Mouse (Mus musculus) urinary bladder, adult 2 months (tissue): ENCODE measurements around the gene Akt1. TPM values are rescaled to one million over a fixed set of nuclear protein-coding genes. Genes with fewer than 3 reads are reported as not detected.

Experiments
- DNase-seq: peaks from one replicate; pipeline ENCODE4 v3.0.0; 2022; ENCODE audit warnings: low spot score
- polyA plus RNA-seq: library from polyadenylated mRNA; depleted of rRNA; stranded (reverse); fragments of >200 nt; gene quantifications from 2 replicates; pipeline ENCODE4 v1.2.3, GENCODE M21; 2012

Akt1 gene
- polyA plus RNA-seq, 1 experiment: 149 TPM

DNA sequence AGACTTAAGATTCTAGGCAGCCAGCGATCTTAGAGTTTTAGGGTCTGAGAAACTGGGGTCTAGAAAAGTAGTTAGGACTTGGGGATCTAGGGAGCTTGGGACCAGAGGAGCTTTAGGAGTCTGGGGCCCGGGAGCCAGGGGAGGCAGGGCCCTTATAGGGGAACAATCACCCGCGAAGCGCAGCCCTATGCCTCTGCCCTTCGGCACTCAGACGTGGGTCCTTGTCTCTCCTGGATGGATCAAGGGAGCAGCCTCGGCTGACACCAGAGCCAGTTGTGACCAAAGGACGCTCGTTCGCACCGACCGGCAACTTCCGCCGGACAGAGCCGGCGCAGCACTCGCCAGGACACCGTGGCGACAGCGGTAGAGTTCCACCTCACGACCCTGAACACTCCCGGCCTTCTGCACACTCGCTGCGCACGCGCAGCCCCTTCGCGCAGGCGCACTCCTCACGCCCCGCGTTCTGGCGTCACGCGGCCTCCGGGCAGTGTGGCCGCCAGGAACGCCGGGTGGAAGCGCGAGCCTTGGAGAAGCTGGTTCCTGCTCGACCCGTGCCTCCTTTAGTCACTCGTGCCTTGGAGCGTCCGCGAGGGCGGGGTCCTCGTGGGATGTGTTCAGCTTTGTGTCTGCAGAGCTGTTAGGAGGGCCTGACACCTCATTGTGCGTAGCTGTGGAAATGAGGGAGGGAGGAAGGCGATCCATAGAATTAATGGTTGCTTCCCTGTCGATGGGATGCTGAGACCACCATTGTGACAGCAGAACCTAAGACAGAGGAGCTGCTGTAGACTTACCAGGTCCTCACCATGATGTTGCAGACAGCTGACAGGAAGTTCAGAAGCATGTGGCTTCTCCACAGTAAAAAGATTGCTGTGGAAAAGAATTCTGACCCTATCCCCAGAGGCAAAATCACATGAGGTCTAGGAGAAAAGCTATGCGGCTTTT is 18.8 kb upstream of the Akt1 start:
- peak; percentile 94 for DNase-seq

DNA sequence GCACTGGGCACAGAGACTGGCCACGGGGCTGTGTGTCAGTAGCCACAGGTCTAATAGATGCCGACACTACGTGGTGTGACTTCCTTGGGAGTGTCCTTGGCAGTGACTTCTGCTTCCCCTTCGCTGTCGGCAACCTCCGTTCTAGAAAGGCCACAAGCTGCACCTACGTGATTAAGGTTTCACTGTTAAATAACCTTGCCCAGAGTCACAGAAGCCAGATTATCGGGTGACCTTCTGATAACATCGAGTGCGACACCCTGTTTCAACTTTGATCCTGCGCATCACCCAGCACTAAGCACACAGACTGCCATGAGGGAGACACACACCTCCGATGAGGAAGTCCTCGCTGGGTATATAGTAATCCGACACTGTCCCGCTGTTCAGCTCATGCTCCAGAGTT is 13.8 kb upstream of the Akt1 start:
- no peak for DNase-seq

DNA sequence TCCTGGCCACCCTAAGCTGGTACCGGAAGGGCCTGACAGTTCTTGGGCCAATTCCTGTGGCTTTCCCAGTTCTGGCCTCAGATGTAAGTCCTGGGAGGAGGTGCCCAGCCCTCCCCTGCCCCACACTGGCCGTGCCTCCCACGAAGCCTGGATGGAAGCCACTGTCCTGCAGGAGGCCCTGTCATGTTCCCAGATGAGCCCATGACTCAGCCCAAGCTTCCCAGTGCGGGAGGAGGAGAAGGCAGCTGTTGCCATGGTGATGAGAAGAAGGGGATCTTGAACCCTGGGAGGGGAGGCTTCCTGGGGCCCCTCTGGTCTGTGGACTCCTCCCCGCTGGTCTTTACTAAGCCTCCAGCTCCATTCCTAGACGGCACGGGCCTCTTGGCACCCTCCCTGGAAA is 8.7 kb upstream of the Akt1 start:
- DNase-seq: no peak

DNA sequence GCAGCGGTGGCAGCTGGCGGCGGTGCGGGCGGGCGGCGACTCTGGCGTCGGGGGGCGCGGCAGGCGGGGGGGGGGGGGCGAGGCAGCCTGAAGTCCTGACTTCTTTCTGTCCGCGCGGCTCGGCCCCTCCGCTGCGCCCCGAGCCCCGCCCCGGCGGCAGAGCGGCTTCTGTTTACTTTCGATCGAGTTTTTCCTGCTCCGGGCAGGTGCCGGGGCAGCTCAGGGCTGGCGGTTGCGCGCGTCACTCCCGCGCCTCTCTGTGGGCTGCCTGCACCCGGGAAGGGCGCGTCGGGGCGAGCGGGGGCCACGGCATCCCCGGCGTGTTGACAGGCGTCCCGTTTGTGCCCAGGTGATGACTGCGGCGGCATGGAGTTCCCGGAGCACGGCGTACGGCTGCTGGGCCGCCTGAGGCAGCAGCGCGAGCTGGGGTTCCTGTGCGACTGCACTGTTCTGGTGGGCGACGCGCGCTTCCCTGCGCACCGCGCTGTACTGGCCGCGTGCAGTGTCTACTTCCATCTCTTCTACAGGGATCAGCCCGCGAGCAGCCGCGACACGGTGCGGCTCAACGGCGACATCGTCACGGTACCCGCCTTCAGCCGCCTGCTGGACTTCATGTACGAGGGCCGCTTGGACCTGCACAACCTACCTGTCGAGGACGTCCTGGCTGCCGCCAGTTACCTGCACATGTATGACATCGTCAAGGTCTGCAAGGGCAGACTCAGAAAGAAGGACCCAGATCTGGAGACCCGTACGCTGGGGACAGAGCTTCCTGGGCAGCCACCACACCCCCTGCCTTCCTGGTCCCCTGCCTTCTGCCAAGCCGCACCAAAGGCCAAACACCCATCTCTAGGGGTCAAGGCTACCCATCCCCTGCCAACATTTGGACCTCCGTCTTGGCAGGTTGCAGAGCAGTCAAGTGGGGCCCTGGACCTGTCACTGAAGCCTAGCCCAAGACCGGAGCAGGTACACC is 4.6 kb upstream of the Akt1 start:
- peak; percentile 65 for DNase-seq

DNA sequence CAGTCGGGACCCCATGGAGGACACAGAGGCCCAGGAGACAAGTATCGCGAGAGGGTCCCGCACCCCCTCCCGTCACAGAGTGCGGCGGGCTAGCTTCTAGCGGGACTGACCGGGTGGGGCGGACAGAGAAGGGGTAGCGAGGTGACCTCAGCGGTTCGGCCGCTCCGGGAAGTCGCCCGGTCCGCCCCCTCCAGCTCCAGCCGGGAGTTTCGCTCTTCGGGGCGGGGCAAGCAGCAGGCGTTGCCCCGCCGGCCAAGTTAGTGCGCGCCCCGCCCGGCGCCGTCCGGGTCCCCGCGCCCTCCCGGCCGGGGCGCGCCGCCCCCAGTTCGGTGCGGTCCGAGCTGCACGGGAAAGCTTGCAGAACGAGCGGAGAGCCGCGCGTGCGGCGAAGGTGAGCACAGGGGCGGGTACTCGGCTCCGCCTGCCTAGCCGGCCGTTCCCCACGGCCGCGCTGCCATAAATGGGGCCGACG is 3.9 kb upstream of the Akt1 start, which contains the start of gene Zbtb42:
Zbtb42 (plus strand) TSS at position 274 of the 472 bp plus-strand sequence.
- peak; percentile 70 for DNase-seq

DNA sequence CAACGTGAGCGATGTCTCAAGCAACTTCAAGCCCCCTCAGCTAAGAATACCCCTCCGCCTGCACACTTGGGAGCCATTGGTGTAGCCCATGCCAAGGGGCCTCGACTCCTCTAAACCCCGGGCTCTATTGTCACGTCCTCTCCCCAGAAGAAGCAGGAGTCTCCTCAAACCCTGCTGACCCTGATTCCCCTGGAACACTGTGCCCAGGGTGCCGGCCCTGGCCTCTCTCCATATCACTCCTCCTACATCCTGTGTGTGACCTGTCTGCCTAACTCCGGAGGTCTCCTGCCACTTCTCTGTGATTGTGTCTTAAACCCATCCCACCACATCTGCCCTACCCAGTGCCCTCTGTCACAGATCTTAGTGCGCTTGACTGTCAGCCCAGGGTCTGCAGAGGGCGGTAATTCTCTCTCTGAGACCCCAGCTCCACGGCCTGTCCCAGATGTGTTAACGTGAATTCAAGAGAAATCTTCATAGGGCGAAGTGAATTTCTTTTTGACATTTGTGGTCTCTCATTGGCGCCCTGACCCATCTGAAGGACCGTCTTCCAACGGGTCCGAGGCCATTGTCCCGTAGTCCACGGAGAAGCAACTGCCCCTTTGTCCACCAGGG is 3.4 kb upstream of the Akt1 start:
- no peak for DNase-seq

DNA sequence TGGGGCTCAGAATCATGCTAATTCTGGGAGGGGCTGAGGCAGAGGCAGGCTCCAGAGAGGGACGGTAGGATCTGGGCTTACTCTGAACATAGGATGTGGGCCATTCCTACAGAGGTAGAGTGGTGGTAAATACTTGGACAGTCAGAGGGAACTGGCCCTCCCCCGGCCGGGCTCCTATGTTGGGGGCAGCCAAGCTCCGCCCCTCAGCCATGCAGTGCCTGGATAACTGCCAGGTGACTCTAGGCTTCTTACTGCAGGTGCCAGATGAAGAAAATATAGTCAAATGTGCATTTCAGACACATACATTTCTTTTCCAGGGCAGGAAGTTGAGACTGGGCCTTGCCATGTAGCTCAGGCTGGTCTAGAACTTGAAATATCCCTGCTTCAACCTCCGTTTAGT is 2.4 kb upstream of the Akt1 start:
- DNase-seq: no peak

DNA sequence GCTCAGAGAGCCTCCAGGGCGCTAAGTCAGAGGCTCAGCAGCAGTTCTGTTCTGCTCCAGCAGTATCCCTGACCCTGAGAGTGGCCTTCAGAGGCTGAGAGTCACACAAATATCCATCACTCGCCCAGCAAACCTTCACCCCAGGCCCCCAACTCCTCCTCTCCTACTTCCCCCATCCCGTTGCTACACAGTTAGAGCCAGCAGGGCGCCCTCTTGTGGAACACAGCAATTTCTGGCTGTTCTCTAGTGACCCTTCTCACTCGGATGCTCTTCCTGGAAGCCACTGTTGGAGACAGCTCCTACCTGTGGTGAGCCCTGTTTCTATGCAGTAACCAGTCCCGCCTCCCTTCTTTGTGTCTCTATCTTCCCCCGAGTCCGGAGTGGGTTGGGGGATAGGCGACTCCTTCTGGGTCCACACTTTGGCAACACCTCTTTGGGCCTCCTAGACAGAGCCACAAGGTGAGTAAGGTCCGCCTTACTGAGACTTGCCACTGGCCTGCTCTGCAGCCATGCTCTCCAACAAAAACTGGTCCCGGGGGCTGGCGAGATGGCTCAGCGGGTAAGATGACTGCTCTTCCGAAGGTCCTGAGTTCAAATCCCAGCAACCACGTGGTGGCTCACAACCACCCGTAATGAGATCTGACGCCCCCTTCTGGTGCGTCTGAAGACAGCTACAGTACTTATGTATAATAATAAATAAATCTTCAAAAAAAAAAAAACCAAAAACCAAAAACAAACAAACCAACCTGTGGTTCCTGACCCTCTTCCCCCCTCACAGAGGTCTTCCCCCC is 756 bp upstream of the Akt1 start:
- peak; percentile 58 for DNase-seq

DNA sequence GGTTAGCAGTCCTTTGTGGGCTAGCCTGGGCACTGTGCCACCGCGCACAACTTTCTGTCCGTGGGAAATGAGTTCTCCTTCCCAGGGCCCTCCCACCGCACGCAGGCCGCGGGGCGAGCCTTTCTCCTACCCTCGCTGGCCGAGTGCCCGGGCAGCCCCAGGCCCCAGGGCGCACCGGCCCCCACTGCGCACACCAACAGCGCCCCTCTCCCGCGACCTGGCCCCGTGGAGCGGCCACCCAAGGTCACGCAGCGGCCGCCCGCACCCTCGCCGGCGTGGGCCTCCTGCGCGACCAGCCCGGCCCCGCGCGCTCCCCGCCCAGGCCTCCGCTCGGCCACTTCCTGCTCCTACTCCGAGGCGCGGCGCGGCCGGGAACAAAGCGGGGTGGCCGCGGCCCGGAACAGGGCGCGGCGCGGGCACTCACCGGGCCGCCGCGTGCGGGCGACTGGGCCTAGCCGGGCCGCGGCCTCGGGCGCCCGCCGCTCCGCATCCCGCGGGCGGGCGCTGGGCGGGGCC is 1.1 kb downstream of the Akt1 start:
- DNase-seq: peak; percentile 50

DNA sequence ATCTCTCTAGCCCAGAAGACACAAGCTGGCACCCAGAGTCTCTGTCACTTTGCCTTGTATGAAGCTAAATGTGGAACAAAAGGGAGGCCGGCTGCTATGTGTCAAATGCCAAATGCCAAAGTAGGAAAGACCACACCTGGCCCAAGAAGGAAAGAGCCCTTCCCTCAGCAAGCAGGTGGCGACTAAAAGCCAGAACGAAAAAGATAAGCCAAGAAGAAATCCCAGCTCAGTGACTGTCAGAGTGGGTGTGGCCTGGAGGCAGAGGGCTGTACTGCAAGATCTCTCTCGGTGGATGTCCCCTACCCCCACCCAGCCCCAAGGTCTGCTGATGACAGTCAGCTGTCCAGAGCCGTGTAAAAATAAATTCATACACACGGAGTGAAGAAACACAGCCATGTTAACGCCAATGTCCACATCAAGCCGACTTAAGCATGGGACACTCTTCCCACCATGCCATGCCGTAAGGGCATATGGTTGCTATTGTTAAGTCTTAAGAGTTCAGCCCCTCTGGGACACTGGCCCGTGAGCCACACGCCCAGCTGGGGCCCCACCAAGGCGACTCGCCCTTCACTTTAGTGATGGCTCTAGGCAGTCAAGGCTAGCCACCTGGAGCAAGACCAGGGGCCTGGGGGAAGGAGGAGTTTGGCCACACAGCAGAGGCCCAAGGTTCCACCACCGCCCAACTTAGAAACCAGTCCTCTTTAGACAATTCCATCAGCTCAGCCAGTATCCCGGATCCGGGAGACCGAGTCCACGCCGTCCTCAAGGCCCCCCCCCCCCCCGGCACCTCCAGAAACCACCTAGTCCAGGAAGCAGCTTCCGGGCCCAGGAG is 1.7 kb downstream of the Akt1 start:
- no peak for DNase-seq

DNA sequence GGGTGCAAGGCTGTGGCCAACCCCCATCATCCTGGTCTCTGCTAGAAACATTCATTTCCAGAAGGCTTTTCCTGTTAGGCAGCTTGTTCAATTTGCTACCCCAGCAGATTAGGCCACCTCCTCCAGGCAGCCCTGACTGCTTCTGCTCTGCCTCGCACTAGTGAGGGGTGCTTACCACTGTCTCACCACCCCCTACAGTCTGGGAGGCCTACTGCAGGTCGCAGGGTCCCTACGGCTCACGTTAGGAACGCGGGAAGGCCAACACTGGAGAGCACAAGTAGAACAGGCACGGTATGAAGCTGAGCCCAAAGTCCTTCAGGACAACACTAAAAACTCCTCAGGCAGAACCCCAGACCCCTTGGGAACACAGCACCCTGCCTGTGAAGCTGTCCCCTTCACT is 2.8 kb downstream of the Akt1 start:
- no peak for DNase-seq

DNA sequence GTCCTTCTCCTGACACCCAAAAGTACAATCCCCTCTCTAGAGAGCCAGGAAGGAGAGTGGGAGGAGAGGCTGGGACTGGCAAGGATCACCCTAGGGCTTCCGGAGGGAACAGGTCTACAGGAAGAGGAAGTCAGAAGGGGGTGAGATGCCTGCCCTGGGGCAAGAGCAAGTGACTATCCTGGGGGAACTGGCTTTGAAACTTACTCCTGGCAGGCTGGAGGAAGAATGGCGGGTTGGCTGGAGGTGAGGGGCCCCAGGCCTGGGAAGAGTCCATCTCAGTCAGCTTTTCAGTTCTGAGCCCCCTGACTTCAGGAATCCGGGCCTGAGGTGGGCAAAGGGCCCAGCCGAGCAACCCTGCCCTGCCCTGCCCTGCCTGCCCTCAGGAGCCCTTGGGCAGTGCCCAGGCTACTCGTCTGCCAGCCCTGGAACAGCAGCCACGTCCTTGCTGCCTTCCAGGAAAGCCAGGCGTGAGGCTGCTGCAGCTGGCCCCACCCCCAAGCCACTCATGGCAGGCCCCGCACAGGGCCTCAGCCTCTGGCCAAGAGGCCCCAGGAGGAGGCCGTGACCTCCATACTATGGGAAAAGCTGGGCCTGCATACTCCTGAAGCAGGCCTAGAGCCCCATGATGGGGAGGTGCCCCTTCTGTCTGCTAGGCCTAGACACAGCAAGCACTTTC is 3.8 kb downstream of the Akt1 start:
- DNase-seq: no peak

DNA sequence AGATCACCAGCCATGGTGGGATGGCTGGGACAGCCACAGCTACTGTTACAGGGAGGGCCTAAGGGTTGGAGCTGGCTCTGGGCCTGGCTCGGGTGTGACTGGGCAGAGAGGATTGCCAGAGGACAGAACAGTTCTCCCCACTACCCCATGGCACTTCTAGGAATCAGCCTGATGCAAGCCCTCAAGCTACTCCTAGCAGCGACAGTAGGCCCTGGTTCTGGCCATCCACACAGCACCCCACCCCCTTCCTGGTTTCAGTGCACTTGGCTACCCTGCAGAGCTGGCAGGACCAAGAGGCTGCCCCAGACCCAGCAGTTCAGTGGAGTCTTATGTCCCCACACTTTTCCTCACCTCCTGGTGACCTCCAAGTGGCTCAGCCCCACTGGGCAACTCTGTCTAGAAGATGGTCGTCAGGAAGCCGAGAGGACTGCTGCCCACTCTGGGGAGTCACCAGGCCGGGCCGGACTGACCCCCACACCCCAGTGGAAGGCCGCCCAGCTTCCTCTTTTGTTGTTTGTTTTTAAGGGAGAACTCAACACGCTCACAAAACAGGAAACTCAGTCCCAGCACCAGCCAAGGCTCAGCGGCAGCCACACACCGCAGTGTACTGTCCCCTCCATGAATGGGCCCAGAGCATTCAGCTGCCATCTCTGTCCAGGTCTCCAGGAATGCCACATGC is 6.9 kb downstream of the Akt1 start:
- DNase-seq: no peak

DNA sequence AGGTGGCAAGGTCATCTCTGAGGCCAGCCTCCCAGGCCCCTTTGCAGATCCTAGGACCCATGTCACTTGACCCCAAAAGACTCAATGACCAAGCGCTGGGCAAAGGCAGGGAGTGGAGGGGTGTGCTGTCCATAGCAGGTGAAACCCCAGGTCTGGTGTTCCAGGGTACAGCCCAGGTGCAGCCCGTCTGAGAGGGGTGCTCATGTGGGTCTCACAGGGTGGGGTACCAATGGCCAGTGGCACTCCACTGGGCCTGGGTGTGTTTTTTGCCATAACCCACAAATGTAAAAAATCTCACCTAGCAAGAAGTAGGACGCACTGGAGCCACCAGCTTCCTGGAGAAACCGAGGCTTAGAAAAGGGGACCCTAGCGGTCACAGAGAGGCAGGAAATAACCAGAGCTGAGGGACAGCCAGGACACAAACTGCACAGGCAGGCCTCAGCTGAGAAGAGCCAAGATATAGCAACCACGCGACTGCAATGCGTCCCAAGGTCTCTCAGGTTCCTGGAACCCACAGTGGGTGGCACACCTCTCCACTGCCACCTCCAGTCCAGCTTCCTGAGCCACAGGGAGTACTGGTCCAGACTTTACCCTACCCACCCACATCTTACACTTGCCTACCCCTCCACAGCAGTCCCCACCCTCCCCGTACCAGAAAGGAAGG is 8.7 kb downstream of the Akt1 start:
- DNase-seq: no peak

DNA sequence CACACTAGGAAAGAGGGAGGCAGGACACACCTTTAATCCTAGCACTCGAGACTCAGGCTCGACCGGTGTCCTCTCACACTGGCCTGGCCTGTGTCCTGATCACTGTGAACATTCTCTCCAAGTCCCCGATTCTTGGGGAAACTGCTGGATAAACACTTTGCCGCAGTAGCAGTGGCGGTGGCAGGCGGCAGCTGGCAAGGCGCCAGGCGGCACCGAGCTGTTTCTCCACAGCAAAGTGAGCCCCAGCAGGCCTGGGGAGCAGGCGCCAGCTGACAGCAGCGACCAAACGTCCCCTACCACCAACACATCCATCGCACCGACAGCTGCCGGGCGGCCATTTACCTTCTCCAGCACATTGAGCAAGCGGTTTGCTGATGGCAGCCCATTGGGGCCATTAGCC is 9.2 kb downstream of the Akt1 start:
- DNase-seq: peak; percentile 46

DNA sequence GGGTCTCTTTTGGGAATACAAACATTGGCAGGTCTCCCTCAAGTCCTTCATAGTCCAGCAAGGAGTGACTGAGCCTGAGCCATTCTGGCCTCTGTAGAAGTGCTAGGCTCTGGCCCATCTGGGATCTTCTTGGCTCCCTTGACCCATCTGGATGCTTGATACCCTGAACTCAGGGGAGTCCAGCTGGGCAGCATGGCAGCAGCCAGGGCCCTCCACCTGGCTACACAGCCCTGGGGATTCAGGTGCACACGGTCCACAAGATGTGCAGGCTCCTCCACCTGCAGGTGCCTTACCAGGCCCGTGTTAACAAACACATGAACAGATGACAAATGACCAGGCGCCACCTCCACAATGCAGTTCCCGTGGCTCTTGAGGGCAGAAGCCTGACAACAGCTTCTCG is 10.0 kb downstream of the Akt1 start:
- no peak for DNase-seq

DNA sequence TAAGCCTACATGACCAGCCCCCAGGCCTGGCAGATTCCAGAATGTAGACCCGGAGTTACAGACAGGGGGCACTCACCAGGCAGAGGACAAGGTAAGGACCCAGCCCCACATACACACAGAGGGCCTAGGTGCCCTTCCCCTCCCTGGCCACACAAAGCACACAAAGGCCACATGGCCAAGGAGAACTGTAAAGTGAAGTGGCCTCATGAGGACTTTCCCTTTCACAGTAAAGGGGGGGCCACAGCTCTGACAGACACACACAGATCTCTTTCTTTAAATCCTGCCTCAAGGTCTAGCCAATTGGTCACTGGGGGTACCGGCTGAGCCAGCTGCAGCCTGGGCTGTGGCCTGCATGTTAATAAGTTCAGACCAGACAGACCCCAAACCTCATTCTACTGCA is 10.6 kb downstream of the Akt1 start:
- no peak for DNase-seq

DNA sequence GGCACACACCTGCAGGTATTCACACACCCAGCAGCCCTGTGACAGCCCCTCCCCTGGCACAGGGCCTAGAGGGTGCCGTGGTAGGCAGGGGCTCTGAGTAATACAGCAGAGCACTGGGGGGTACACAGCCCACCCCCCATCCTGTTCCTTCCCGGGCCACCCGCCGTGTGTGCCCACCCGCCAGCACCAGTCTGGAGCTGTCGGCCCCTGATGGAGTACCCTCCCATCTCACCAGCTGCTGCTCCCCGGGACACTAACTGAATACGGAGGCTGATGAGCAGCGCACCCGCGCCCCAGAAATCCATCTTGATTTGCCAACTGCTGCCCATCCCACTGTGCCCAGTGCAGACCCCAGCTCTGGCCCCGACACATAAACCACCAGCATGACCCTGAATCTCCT is 11.0 kb downstream of the Akt1 start:
- DNase-seq: no peak
